Mouse (Mus musculus) midbrain, embryonic 14.5 days (tissue): ENCODE measurements around the gene B4galnt2. TPM values are rescaled to one million over a fixed set of nuclear protein-coding genes. Genes with fewer than 3 reads are reported as not detected.

ENCODE experiments used
- ATAC-seq: fragments of 200-750 bp; cut with Nextera tagmentation; 2 replicates; pipeline ENCODE4 v1.8.0; 2017; ENCODE audit warnings: moderate number of reproducible peaks, moderate library complexity; ENCODE audit not compliant: low FRiP score, low TSS enrichment
- DNase-seq: peaks from one replicate; pipeline ENCODE4 v3.0.0-alpha.2; 2015
- H3K27ac ChIP-seq: fragments of 300-500 bp; sonication (generic); replicated peaks from 2 replicates; pipeline ENCODE4 v1.5.1; 2014; ENCODE audit warnings: mild to moderate bottlenecking, low read depth, low read length, moderate library complexity
- H3K27me3 ChIP-seq: fragments of 300-500 bp; sonication (generic); 2 replicates; pipeline ENCODE4 v1.6.1; 2014; ENCODE audit warnings: low read length, control low read depth, mixed read lengths; ENCODE audit not compliant: control insufficient read depth, insufficient read depth
- H3K36me3 ChIP-seq: fragments of 300-500 bp; sonication (generic); 2 replicates; pipeline ENCODE4 v1.6.1; 2014; ENCODE audit warnings: low read length, control low read depth; ENCODE audit not compliant: control insufficient read depth, insufficient read depth
- H3K4me1 ChIP-seq: fragments of 300-500 bp; sonication (generic); 2 replicates; pipeline ENCODE4 v1.6.1; 2014; ENCODE audit warnings: mild to moderate bottlenecking, antibody characterized with exemption, low read length, control low read depth; ENCODE audit not compliant: control insufficient read depth, insufficient read depth
- H3K4me2 ChIP-seq: fragments of 300-500 bp; sonication (generic); 2 replicates; pipeline ENCODE4 v1.6.1; 2014; ENCODE audit warnings: mild to moderate bottlenecking, low read length, moderate library complexity
- H3K4me3 ChIP-seq: fragments of 300-500 bp; sonication (generic); replicated peaks from 2 replicates; pipeline ENCODE4 v1.5.1; 2014; ENCODE audit warnings: low read depth, low read length
- H3K9ac ChIP-seq: fragments of 300-500 bp; sonication (generic); replicated peaks from 2 replicates; pipeline ENCODE4 v1.6.1; 2014; ENCODE audit warnings: mild to moderate bottlenecking, low read length, moderate library complexity
- H3K9me3 ChIP-seq: fragments of 300-500 bp; sonication (generic); 2 replicates; pipeline ENCODE4 v1.6.1; 2016; ENCODE audit warnings: low read length, control low read depth, mixed read lengths; ENCODE audit not compliant: control insufficient read depth
- WGBS: fragments of 180-500 bp; shearing (Covaris S2); extraction: QIAGEN DNeasy Blood & Tissue Kit; methylation state at CpG from one replicate; pipeline ENCODE4 v1.1.7; 2014; 5-methylcytosine and 5-hydroxymethylcytosine counted together
- microRNA-seq: library from miRNA; unstranded; fragments of <30 nt; microRNA quantifications from one replicate; pipeline ENCODE4, GENCODE M21; 2016
- polyA plus RNA-seq: library from polyadenylated mRNA; unstranded; fragments of >200 nt; fragmentation: Nextera tagmentation; extraction: Ambion mirVana; gene quantifications from 2 replicates; pipeline ENCODE4 v1.2.1, GENCODE M21; 2014

The B4galnt2 gene
- polyA plus RNA-seq, 1 experiment from 2014 or later: not detected

DNA sequence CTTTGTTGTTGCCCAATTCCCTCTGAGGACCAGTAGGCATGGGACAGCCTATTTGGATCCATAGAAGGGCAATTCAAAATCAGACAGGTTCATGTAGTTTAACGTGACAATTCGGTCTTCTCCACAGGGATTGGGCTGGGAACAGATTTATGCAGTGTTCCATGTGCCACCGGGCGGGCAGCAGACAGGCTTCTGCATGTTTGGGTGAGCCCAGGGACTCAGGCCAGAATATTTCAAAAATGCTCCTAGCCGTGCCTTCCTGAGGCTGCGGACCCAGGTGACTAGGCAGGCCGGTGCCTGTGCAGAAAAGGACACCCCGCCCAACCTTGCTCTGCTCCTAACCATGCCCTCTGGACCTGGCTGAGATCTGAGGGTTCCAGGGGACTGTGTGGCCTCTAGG, 95.6 kb downstream of the B4galnt2 start:
- no peak overlapping the region for H3K27ac ChIP-seq
- H3K9me3 ChIP-seq: no peaks in the 10 kb centered on the region
- no peaks in the 10 kb centered on the region for H3K4me1 ChIP-seq
- WGBS: 87% methylated on average over 8 of the region's 8 CpGs
- no peak overlapping the region for H3K4me2 ChIP-seq
- DNase-seq (no peak), ATAC-seq (no peak)
- peaks cover 14% of the 10 kb centered on the region; the same call in 1 of the 2 replicates for H3K27me3 ChIP-seq
- no peak overlapping the region for H3K9ac ChIP-seq
- no peaks in the 10 kb centered on the region for H3K36me3 ChIP-seq
- no peak overlapping the region for H3K4me3 ChIP-seq

Small RNA genes within 50 kb of the gene (microRNA-seq; reads per million reads assigned to microRNA genes)
- not detected for gene Mir3063

Other genes starting within 250 kb of the B4galnt2 start
- gene Phb, start 247.9 kb downstream of the B4galnt2 start, polyA plus RNA-seq: 183 and 207 TPM in 2 replicates
- 13.1 and 15.7 TPM in 2 replicates for gene Zfp652, start 202.2 kb downstream of the B4galnt2 start, polyA plus RNA-seq
- 1.4 and 1.5 TPM in 2 replicates for gene B130006D01Rik, start 191.3 kb downstream of the B4galnt2 start, polyA plus RNA-seq
- gene Phospho1, start 90.4 kb downstream of the B4galnt2 start, polyA plus RNA-seq: 0.33 TPM in 1 of 2 replicates, not detected in the other
- gene Gngt2, start 77.7 kb downstream of the B4galnt2 start, polyA plus RNA-seq: 1.8 TPM in 2 replicates
- gene Abi3, start 72.4 kb downstream of the B4galnt2 start, polyA plus RNA-seq: 0.26 and 0.64 TPM in 2 replicates
- 10.7 and 11.1 TPM in 2 replicates for gene Igf2bp1, start 91.0 kb upstream of the B4galnt2 start, polyA plus RNA-seq
- not detected in 2 replicates for gene Gip, start 109.7 kb upstream of the B4galnt2 start, polyA plus RNA-seq
- gene Snf8, start 120.0 kb upstream of the B4galnt2 start, polyA plus RNA-seq: 45.3 and 77.5 TPM in 2 replicates
- 32.3 and 32.7 TPM in 2 replicates for gene Ube2z, start 150.5 kb upstream of the B4galnt2 start, polyA plus RNA-seq
- 679 and 959 TPM in 2 replicates for gene Atp5g1, start 160.8 kb upstream of the B4galnt2 start, polyA plus RNA-seq
- gene Calcoco2, start 197.1 kb upstream of the B4galnt2 start, polyA plus RNA-seq: not detected in 2 replicates
- gene Ttll6, start 218.9 kb upstream of the B4galnt2 start, polyA plus RNA-seq: not detected in 2 replicates